Mouse (Mus musculus) heart, embryonic 16.5 days (tissue): ENCODE measurements at regions not wholly inside any gene's neighbourhood (a gene's known extent, or its start where the extent isn't known, plus 50 kb on each side); places are given as distances from the start of the nearest gene placed in this dataset.

Experiments used
- ATAC-seq: fragments of 200-750 bp; cut with Nextera tagmentation; replicated peaks from 2 replicates; pipeline ENCODE4 v1.8.0; 2017; ENCODE audit warnings: moderate number of reproducible peaks; ENCODE audit not compliant: insufficient read depth, low FRiP score; ENCODE audit errors: extremely low read depth
- H3K27ac ChIP-seq: fragments of 300-500 bp; sonication (generic); 2 replicates; pipeline ENCODE4 v1.5.1; 2014; ENCODE audit warnings: mild to moderate bottlenecking, low read length, control low read depth, moderate library complexity
- H3K27me3 ChIP-seq: fragments of 300-500 bp; sonication (generic); 2 replicates; pipeline ENCODE4 v1.6.1; 2014; ENCODE audit warnings: low read length, mixed read lengths; ENCODE audit not compliant: control insufficient read depth, insufficient read depth
- H3K36me3 ChIP-seq: fragments of 300-500 bp; sonication (generic); 2 replicates; pipeline ENCODE4 v1.6.1; 2014; ENCODE audit not compliant: control insufficient read depth, insufficient read depth
- H3K4me1 ChIP-seq: fragments of 300-500 bp; sonication (generic); 2 replicates; pipeline ENCODE4 v1.6.1; 2014; ENCODE audit warnings: low read length, mixed read lengths; ENCODE audit not compliant: control insufficient read depth, insufficient read depth
- H3K4me2 ChIP-seq: fragments of 300-500 bp; sonication (generic); 2 replicates; pipeline ENCODE4 v1.6.1; 2014; ENCODE audit warnings: low read depth, mild to moderate bottlenecking, control low read depth, low read length
- H3K4me3 ChIP-seq: fragments of 300-500 bp; sonication (generic); 2 replicates; pipeline ENCODE4 v1.5.1; 2014; ENCODE audit warnings: mild to moderate bottlenecking, control low read depth, low read length
- H3K9ac ChIP-seq: fragments of 300-500 bp; sonication (generic); 2 replicates; pipeline ENCODE4 v1.6.1; 2014; ENCODE audit warnings: low read length, control low read depth
- H3K9me3 ChIP-seq: fragments of 300-500 bp; sonication (generic); replicated peaks from 2 replicates; pipeline ENCODE4 v1.6.1; 2016; ENCODE audit warnings: low read length; ENCODE audit not compliant: control insufficient read depth
- WGBS: fragments of 180-500 bp; shearing (Covaris S2); extraction: QIAGEN DNeasy Blood & Tissue Kit; methylation state at CpG from one replicate; pipeline ENCODE4 v1.1.7; 2014; 5-methylcytosine and 5-hydroxymethylcytosine counted together

- Histone ChIP-seq H3K4me1 (peaks cover 54% of the 10 kb centered on the region), H3K4me3 (no peak overlapping the region), H3K27ac (no peak overlapping the region), H3K4me2 (no peak overlapping the region), H3K36me3 (no peaks in the 10 kb centered on the region), H3K9ac (no peak overlapping the region), H3K9me3 (no peaks in the 10 kb centered on the region), H3K27me3 (no peaks in the 10 kb centered on the region)
- ATAC-seq: no peak
- WGBS: 84% methylated on average over 6 of the region's 6 CpGs
Observed at GRCm38 (mm10) chr12:86821183-86821582, 63.4 kb downstream of the Irf2bpl start.

- no peak overlapping the region for H3K4me2 ChIP-seq
- no peak for ATAC-seq
- H3K27ac ChIP-seq: peak overlapping the region; percentile 98
- H3K4me1 ChIP-seq: peaks cover 47% of the 10 kb centered on the region
- no peaks in the 10 kb centered on the region for H3K36me3 ChIP-seq
- no peak overlapping the region for H3K9ac ChIP-seq
- 95% methylated on average over 6 of the region's 6 CpGs for WGBS
- no peaks in the 10 kb centered on the region for H3K9me3 ChIP-seq
- no peaks in the 10 kb centered on the region for H3K27me3 ChIP-seq
- H3K4me3 ChIP-seq: no peak overlapping the region
Observed at GRCm38 (mm10) chr12:86819568-86819967, 65.0 kb downstream of the Irf2bpl start.

- no peak for ATAC-seq
- Histone ChIP-seq H3K27me3 (no peaks in the 10 kb centered on the region), H3K9ac (no peak overlapping the region), H3K4me2 (no peak overlapping the region), H3K4me1 (peaks cover 43% of the 10 kb centered on the region), H3K4me3 (no peak overlapping the region), H3K27ac (peak overlapping the region; percentile 98), H3K36me3 (no peaks in the 10 kb centered on the region), H3K9me3 (no peaks in the 10 kb centered on the region)
- WGBS: 57% methylated on average over 5 of the region's 5 CpGs
Observed at GRCm38 (mm10) chr12:86819163-86819562, 65.4 kb downstream of the Irf2bpl start.

GRCm38 (mm10) chr12:86818201-86818600 is 66.4 kb downstream of the Irf2bpl start:
- 0 out of 2 replicates have a peak overlapping the region, but pooled peaks have one; percentile 20 for H3K4me2 ChIP-seq
- H3K9ac ChIP-seq: no peak overlapping the region

GRCm38 (mm10) chr12:86816702-86817610 is 67.6 kb downstream of the Irf2bpl start:
- H3K4me1 ChIP-seq: peaks cover 49% of the 10 kb centered on the region
- H3K36me3 ChIP-seq: no peaks in the 10 kb centered on the region
- peak overlapping the region; percentile 98 for H3K27ac ChIP-seq
- no peaks in the 10 kb centered on the region for H3K9me3 ChIP-seq
- 19% methylated on average over 11 of the region's 11 CpGs for WGBS
- H3K4me3 ChIP-seq: no peak overlapping the region
- peak overlapping the region; percentile 64 for H3K9ac ChIP-seq
- peak; percentile 74 for ATAC-seq
- H3K27me3 ChIP-seq: no peaks in the 10 kb centered on the region
- H3K4me2 ChIP-seq: peak overlapping the region; percentile 32

More at GRCm38 (mm10) chr12:86818201-86818600, 66.4 kb downstream of the Irf2bpl start:
- H3K4me1 ChIP-seq: peaks cover 40% of the 10 kb centered on the region
- no peaks in the 10 kb centered on the region for H3K27me3 ChIP-seq
- peak; percentile 61 for ATAC-seq
- no peaks in the 10 kb centered on the region for H3K36me3 ChIP-seq
- peak overlapping the region; percentile 98 for H3K27ac ChIP-seq
- H3K4me3 ChIP-seq: no peak overlapping the region
- no peaks in the 10 kb centered on the region for H3K9me3 ChIP-seq
- 3% methylated on average over 2 of the region's 2 CpGs for WGBS

- H3K36me3 ChIP-seq: no peaks in the 10 kb centered on the region
- H3K27me3 ChIP-seq: no peaks in the 10 kb centered on the region
- no peaks in the 10 kb centered on the region for H3K9me3 ChIP-seq
- H3K4me1 ChIP-seq: peaks cover 50% of the 10 kb centered on the region
- no peak overlapping the region for H3K4me3 ChIP-seq
- peak overlapping the region; percentile 32 for H3K4me2 ChIP-seq
- H3K27ac ChIP-seq: peak overlapping the region; percentile 98
- WGBS: 13% methylated on average over 6 of the region's 6 CpGs
- H3K9ac ChIP-seq: peak overlapping the region; percentile 64
- ATAC-seq: peak; percentile 72
Observed at GRCm38 (mm10) chr12:86816171-86816701, 68.4 kb downstream of the Irf2bpl start.

GRCm38 (mm10) chr12:86814740-86815139 is 69.9 kb downstream of the Irf2bpl start:
- ATAC-seq: no peak
- WGBS: 87% methylated on average over 7 of the region's 7 CpGs
- H3K4me3 ChIP-seq: no peak overlapping the region
- no peaks in the 10 kb centered on the region; the same call in 1 of the 2 replicates for H3K9me3 ChIP-seq
- no peak overlapping the region for H3K4me2 ChIP-seq
- H3K9ac ChIP-seq: no peak overlapping the region
- H3K36me3 ChIP-seq: no peaks in the 10 kb centered on the region
- H3K27ac ChIP-seq: no peak overlapping the region; the same call in 1 of the 2 replicates
- no peaks in the 10 kb centered on the region for H3K27me3 ChIP-seq
- H3K4me1 ChIP-seq: peaks cover 59% of the 10 kb centered on the region
